Mouse (Mus musculus): ENCODE measurements at regions not wholly inside any gene's neighbourhood (a gene's known extent, or its start where the extent isn't known, plus 50 kb on each side); places are given as distances from the start of the nearest gene placed in this dataset.

DNA sequence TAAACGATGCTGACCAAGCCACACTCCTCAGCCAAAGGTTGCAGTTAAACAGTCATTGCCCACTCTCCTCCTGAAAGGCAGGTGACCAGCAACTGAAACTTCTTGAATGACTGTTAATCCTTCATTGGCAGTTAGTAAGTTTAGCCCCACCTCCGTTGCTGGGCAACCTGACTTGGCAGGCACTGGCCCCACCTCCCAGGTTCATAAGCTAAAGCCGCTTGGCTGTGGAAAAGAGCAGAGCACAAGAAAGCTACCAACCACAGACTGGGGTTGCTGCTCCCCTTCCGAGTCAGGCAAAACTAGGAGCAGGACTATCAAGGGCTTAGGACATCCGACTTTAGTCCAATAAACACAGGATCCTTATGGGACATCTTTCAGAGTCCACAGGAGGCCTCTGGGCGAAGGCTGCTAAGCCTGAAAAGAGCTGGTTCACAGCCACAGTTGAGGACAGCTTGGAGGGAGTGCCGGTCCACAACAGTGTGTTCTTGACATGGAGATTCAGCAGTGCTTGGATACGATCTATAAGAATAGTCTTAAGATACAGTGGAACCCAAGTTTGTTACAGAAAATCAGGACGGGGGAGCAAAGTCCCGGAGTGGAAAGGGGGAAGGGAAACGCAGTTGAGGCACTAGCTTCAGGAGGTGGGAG, 67.7 kb upstream of the Kcnma1 start:
- Histone ChIP-seq H3K27me3 (no peaks in the 10 kb centered on the region), H3K36me3 (no peaks in the 10 kb centered on the region), H3K9ac (no peak overlapping the region), H3K27ac (replicated peaks) (no peak overlapping the region), H3K4me1 (no peaks in the 10 kb centered on the region), H3K4me3 (replicated peaks) (no peak overlapping the region), H3K4me2 (replicated peaks) (peak overlapping the region; percentile 12; the same call in 1 of the 2 replicates), H3K9me3 (replicated peaks) (no peaks in the 10 kb centered on the region)
- ATAC-seq (ENCODE audit: insufficient number of reproducible peaks, low FRiP score, low TSS enrichment, low read depth), result no peak; the same call in 1 of the 2 replicates
- WGBS, result 22% methylated on average over 11 of the region's 11 CpGs

DNA sequence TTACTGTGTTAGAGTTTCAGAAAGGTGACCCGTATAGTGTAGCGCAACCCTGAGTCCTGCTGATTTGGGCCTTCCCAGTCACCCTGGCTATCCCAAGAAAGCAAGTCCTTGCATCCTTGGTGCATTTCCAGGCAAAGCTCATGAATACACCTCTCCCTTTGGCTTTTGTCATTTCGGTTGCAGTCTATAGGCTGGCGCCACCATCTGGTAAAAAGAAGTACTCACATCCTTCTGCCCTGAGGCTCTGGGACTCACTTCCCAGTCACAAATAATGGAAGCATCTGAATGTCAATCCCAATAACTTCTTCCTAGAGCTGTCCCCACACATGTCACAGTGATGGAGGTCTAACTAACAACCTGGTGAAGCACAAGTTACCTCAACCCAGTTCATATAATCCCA, 54.4 kb upstream of the Kcnma1 start:
- Histone ChIP-seq H3K27me3 (no peaks in the 10 kb centered on the region), H3K4me2 (replicated peaks) (no peak overlapping the region), H3K9me3 (replicated peaks) (no peaks in the 10 kb centered on the region), H3K27ac (replicated peaks) (no peak overlapping the region), H3K4me3 (replicated peaks) (no peak overlapping the region), H3K36me3 (no peaks in the 10 kb centered on the region), H3K9ac (no peak overlapping the region), H3K4me1 (no peaks in the 10 kb centered on the region)
- 59% methylated on average over 4 of the region's 4 CpGs for WGBS
- ATAC-seq (ENCODE audit: insufficient number of reproducible peaks, low FRiP score, low TSS enrichment, low read depth), result no peak

DNA sequence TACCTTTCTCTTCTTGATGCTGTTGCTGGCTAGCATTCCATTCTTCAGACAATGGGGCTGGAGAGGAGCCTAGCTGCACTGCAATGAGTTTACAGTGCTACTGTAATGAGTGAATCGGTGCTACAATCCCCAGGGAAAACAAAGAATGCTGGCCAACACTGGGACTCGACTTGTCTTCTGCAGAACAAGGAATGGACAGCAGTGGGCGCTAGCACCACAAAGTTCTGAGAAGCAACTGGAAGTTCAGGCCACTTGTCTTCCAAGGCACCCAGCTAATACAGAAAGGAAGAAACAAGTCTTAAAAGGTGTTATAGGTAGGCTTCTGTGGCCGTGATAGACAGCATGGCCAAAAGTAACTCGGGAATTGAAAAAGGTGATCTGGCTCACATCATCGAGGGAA, 53.4 kb upstream of the Kcnma1 start:
- no peak for ATAC-seq (ENCODE audit: insufficient number of reproducible peaks, low FRiP score, low TSS enrichment, low read depth)
- 38% methylated on average over 6 of the region's 6 CpGs for WGBS
- H3K27me3 ChIP-seq, result no peaks in the 10 kb centered on the region

DNA sequence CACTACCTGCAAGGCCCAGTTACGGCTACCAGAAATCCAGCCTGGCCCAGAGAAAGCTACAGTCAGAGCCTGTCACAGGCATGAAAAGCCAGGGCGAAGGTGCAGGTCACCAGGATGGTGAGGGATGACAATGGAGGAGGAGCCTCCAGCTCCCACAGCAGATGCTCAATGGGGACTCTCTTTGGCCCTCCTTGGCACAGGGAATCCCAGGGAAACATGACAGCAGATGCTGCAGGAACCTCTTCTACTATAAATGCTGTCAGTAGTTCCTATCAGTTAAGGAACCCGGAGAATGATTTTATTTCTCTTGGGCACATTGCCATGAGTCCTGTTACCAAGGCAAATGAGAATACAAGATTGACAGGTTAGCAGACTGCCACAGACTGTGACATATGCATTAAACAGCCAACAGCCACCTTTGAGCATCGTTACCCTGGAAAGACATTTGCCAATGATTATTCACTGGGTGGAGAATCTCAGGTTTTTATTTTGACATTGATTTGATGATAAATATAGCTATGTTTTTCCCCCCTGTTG, 51.0 kb upstream of the Kcnma1 start:
- WGBS, result 69% methylated on average over 4 of the region's 4 CpGs
- no peak overlapping the region for H3K4me2 ChIP-seq (replicated peaks)
- no peaks in the 10 kb centered on the region for H3K9me3 ChIP-seq (replicated peaks)
- no peaks in the 10 kb centered on the region for H3K27me3 ChIP-seq
- no peak overlapping the region for H3K27ac ChIP-seq (replicated peaks)
- no peak for ATAC-seq (ENCODE audit: insufficient number of reproducible peaks, low FRiP score, low TSS enrichment, low read depth)
- H3K36me3 ChIP-seq, result no peaks in the 10 kb centered on the region
- H3K4me1 ChIP-seq, result no peaks in the 10 kb centered on the region
- H3K9ac ChIP-seq, result no peak overlapping the region
- H3K4me3 ChIP-seq (replicated peaks), result no peak overlapping the region

More for the DNA sequence above, 53.4 kb upstream of the Kcnma1 start:
- H3K36me3 ChIP-seq, result no peaks in the 10 kb centered on the region
- no peak overlapping the region for H3K4me2 ChIP-seq (replicated peaks)
- H3K27ac ChIP-seq (replicated peaks), result no peak overlapping the region
- no peaks in the 10 kb centered on the region for H3K4me1 ChIP-seq
- H3K9me3 ChIP-seq (replicated peaks), result no peaks in the 10 kb centered on the region
- no peak overlapping the region for H3K9ac ChIP-seq
- H3K4me3 ChIP-seq (replicated peaks), result no peak overlapping the region

Measured in embryonic facial prominence, embryonic 15.5 days (tissue).